Mouse (Mus musculus): ENCODE measurements around the gene Gjd3.
"Not testable (repeated sequence)": the region's sequence is repeated elsewhere in the genome, so short reads cannot be mapped to it uniquely, and the experiment has no call there.

Gene Gjd3

DNA sequence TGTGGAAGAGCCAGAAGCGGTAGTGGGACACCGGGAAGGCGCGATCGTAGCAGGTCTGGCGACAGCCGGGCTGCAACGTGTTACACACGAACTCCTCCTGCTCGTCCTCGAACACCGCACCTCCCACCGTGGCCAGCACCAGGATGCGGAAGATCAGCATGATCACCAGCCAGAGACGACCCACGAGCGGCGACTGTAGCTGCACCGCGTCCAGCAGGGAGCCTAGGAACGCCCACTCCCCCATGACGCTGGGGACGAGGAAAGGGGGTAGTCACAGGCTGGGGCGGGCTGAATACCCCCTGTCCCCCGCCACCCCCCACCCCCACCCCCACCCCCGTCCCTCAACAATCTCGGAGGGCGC is at the start of gene Gjd3:
Gene Gjd3, minus strand, starts transcription at position 244 of the 361 bp plus-strand sequence.
- peak; percentile 48 for DNase-seq (ENCODE audit: low read depth, low spot score)

DNA sequence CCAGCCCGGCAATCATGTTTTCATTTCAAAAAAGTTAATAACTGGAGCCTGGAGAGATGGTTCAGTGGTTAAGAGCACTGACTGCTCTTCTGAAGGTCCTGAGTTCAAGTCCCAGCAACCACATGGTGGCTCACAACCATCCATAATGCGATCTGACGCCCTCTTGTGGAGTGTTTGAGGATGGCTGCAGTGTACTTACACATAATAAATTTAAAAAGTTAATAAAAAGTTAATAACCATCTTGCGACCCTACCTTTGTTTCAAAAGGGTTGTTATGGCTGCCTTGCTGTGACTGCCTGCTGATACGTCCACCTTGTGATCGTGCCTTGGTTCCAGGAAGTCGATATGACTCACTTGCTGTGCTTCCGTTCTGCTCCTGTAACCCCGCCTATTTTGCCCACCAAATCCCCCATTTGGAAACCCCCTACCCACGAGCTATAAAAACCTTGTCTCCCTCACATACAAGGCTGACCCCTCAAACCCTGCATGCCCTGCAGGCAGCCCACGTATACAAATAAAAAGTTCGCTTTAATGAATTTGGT is 44.2 kb upstream of the Gjd3 start:
- no peak for DNase-seq (ENCODE audit: low read depth, low spot score)

DNA sequence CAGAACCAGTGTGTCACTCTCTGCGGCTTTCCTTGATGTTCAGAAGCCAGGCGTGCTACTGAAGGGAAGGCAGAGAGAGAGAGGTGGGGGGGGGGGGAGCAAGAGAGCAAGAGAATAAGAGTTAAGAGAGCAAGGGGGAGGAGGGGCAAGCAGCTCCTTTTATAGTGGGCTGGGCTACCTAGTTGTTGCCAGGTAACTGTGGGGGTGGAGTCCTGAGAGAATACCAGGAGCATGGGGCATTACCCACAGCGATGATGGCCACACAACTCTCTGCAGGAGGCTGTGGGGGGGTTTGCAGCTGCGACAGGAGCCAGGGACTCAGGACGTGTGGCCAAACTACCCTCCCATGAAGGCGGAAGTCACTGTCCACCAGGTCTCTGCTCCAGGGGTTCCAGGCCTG is 43.1 kb upstream of the Gjd3 start:
- DNase-seq (ENCODE audit: low read depth, low spot score) = peak; percentile 80

DNA sequence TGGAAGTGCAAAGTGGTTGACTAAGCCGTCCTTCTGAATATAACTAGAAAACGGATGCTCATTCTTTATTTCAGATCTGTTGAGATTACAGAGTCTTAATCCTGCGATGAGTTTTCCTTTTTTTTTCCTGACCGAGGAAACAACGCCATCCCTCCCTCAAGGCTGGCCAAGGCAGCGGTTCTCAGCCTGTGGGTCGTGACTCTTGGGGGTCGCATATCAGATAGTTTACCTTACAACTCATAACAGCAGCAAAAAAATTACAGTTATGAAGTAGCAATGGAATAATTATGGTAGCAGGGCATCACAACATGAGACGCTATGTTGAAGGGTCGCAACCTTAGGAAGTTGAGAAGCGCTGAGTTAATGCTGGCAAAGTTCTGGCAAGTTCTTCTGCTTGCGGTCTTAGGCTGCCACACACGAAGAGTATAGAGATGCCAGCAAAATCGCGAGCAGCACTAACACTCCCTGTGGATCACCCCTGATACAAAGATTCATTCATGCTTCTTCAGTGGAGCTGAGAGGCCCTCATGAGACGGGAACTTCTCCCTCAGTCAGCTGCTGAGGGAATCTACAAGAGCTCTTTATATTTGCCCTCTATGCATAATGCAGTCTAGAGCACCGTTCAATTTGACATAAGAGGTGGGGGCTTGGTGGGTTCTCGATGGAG is 41.8 kb upstream of the Gjd3 start:
- no peak for DNase-seq (ENCODE audit: low read depth, low spot score)

DNA sequence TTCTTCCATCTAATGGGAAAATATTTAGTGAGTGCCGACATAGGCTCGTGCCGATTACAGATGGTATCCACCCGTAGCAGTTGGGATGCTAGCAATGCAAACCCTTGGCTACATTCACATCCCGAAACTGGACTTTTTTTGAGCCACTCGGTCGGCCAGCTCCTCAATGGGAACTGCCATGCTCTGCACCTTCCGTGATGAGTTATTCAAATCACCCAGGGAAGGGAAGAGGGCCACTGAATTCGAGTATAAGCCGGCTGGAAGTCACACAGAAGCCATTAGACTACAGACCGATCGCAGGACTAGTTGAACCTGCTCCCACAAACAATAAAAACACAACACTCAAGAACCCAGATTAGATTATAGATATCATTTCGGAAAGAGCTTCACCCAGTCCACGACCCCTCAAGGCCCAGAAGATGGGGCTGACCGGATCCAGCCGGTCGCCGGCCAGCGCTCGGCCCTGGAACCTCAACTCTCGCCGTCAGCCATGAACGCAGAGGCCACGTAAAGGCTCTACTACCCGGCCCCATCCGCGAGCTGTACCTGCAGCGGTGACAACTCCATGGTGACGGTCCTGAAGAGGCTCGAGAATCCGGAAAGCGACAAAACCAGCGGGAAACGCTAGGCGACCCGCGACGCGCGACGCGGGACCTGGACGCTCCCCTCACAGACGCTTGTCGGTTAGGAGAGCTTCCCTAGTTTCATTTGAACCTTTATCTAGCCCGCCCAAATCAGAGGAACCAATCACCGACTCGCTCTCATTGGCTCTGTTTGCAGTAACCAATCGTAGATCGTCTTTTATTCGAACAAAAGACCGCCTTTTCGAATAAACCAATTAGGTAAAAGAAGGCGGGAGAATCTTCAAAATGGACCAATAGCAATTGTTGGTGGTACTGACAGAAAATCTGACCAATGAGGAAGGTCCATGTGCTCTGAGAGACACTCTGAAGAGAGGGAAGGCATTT is 41.0 kb upstream of the Gjd3 start, which contains the start of gene Top2a:
Gene Top2a, minus strand, starts transcription at position 690 of the 968 bp plus-strand sequence.
- peak; percentile 98 for DNase-seq (ENCODE audit: low read depth, low spot score)

DNA sequence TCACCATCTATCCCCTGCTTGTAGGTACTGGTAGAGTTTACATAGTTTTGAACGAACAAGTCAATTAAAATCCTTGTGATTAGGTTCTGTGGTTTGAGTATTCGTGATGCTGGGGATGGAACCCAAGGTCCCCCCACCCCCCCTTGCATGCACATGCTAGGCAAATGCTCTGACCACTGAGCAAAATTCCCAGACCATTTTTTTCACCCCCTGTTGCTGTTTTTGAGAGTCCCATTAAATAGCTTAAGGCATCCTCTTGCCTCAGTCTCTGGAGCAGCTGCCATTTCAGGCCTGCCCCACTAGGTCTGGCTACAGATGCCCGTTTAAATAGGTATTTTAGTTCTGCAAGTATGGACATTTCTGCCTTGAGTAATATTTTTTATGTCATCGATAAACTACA is 40.3 kb upstream of the Gjd3 start:
- no peak for DNase-seq (ENCODE audit: low read depth, low spot score)

DNA sequence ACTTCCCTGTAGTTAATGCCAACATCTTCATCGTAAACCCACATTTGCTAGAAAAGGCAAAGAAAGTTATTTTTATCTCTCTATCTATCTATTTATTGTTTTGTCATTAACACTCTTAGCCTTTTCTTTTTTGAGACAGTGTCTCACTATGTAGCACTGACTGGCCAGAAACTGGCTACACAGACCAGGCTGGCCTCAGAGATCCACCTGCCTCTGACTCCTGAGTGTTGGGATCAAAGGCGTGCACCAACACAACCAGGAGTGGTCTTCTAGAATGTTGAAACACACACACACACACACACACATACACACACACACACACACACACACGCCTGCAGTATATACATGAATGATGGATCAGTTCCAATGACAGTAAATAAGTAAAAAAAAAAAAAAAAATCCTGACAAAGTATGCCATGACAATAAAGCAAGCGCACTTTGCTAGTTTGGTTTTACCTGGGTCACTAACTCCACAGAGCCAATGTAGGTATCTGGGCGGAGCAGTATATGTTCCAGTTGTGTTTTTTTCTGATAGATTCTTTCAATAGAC is 39.6 kb upstream of the Gjd3 start:
- DNase-seq (ENCODE audit: low read depth, low spot score) = no peak

DNA sequence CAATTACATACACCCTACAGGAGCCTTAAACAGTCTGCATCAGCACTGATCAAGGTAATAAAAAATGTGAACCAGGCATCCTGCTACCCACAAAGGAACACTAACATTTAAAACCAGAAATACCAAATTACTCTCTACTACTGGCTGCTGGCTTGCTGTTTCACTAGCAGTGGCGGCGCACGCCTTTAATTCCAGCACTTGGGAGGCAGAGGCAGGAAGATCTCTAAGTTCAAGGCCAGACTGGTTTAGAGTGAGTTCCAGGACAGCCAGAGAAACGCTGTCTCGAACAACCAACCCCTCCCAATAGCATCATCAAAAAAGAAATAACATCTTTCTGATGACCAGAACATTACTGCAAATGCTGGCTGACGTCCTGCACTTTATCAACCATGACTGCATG is 37.0 kb upstream of the Gjd3 start:
- DNase-seq (ENCODE audit: low read depth, low spot score) = no peak

DNA sequence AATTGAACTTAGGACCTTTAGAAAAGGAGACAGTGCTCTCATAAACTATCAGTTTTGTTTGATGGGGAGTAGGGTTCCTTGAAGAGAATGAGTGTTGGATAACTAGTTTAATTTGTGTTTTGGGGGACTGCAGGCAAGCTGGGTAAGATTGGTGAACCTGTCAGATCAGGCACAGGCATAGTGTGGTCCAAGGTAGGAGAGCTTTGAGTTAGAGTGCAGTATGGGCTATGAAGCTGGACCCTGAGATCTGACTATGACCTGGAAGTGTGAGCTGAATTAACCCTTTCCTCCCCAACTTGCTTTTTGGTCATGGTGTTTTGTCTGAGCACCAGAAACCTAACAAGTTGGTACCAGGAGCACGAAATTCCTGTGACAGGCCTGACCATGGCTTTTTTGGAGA is 31.0 kb upstream of the Gjd3 start:
- no peak for DNase-seq (ENCODE audit: low read depth, low spot score)

DNA sequence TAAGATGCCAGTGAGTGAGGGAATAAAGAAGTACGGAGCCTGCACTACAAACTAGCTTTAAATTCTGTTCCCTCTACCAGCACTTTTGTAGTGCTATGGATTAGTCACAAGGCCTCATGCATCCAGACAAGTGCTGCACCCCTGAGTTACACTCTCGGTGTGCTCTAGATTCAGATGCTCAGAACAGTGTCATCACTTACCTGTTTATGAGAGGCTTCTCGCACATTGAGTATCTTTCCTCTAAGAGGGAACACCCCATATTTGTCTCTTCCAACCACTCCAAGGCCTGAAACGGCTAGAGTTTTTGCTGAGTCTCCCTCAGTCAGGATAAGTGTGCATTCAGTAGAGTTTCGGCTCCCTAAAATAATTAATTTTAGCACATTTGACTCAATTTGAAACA is 27.9 kb upstream of the Gjd3 start:
- no peak for DNase-seq (ENCODE audit: low read depth, low spot score)

DNA sequence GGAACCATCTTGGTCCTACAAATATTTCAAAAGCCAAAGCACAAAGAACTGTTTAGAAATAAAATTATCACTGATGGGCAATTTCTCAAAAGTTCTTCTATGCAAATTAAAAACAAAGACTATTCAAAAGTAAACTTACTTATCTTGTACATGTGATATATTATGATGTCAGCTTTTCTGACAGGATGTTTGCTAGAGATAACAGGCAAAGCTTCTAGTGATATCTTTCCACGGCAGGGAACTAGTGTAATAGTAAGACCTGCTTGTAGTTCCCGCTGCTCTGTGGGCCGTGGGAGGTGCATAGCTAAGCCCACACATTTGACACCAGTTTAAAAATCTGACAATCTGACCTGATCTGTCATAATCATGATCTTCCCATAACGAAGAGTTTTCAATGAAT is 27.3 kb upstream of the Gjd3 start:
- no peak for DNase-seq (ENCODE audit: low read depth, low spot score)

DNA sequence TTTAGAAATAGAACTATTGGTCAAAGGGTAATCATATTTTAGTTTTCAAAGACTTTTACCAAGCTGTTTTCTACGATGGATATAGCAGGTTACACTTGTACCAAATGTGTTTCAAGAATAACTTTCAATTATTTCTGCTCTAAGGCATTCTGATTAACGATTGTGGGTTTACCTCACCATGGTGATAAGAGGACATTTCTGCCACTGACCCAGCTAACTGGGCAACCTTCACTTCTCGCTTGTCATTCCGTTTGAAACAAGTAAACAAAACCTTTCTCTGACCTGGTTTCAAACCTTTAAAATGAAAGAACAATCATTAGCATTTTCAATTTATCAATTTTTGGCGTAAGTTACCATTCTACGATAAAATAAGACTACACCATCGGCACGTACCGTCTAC is 24.0 kb upstream of the Gjd3 start:
- DNase-seq (ENCODE audit: low read depth, low spot score) = no peak

DNA sequence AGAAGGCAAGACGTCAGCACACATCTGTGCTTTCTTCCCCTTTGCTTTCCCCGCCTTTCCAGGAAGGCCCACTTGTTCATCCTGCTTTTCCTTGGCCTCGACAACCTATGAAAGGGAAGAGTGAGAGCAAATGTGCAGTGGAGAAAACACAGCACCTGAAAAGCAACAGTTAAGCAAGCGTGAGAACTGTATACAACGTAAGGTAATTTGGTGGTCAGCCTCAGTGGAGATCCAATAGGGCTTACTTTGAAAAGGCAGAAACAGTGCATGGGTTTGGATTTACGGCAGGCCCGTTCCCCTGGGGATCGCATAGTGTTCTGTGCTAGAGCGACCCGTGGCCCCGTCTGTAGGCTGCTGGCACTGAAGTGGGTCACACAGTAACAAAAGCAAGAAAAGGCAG is 16.4 kb upstream of the Gjd3 start:
- DNase-seq (ENCODE audit: low read depth, low spot score) = no peak

DNA sequence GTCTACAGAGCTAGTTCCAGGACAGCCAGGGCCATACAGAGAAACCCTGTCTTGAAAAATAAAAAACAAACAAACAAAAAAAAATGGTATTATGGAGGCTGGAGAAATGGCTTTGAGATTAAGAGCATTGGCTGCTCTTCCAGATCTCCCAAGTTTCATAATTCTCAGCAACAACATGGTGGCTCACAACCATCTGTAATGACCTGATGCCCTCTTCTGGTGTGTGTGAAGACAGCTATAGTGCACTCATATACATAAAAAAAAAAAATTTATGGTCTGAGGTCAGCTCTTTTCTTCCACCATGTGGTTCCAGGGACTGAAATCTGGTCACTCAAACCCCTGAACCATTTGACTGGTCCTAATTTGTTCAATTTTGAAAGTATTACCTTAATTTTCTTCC is 16.0 kb upstream of the Gjd3 start:
- DNase-seq (ENCODE audit: low read depth, low spot score) = no peak

DNA sequence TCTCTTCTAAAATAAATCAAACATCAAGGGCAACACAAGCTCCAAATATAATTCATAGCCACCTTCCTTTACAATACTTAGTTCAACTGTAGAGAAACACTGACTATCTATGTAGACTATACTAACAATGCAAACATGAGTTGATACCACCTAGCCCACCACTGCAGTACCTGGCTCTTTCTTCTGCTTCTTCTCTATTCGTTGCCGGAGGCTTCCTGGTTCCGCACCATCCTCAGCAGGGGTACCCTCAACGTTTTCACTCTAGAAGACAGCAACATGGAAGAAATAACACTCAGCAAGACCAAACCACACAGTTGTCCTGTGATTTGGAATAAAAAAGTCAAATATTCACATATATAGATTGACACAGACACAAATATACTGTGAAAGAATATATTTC is 14.8 kb upstream of the Gjd3 start:
- DNase-seq (ENCODE audit: low read depth, low spot score) = no peak

DNA sequence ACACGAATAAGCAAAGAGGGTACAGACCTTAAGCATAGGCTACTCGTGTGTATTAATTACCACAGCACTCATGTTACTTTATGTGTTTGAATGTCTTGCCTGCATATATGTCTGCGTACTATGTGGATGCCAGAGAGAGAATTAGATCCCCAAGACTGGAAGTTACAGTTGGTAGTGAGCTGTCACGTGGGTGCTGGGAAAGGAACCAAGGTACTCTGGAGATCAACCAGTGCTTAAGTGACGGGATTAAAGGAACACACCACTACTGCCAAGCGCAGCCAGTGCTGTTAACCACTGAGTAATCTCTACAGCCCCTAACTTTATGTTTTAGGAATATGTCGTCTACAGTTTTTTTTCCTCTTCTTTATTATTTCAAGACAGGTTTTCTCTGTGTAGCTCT is 13.2 kb upstream of the Gjd3 start:
- no peak for DNase-seq (ENCODE audit: low read depth, low spot score)

DNA sequence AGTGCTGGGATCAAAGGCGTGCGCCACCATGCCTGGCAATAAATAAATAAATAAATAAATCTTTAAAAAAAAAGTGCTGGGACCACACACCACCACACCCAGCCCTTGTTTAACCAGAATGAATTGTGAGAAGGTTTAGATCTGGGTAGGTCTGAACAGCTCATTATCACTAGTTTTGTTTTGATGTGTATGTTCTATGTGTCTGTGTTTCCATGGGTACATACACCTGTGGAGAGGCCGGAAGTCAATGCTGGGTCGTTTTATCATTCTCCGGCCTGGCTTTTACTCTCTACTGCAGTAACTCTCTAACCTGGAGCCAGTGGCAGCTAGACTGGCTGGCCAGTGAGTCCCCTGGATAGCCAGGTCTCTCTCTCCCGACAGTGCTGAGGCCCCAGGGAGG is 8.1 kb upstream of the Gjd3 start:
- DNase-seq (ENCODE audit: low read depth, low spot score) = no peak

DNA sequence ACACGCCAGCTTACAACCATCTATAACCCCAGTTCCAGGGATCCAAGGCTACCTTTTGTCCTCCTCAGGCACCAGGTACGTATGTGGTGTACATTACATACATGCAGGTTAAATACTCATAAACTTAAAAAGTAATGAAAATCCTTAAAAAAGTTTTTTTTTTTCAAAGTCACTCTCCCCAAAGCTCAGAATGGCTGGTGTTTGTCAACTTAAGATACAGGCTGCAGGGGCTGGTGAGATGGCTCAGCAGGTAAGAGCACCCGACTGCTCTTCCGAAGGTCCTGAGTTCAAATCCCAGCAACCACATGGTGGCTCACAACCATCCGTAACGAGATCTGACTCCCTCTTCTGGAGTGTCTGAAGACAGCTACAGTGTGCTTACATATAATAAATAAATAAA is 5.4 kb upstream of the Gjd3 start:
- DNase-seq (ENCODE audit: low read depth, low spot score) = not testable (repeated sequence)

DNA sequence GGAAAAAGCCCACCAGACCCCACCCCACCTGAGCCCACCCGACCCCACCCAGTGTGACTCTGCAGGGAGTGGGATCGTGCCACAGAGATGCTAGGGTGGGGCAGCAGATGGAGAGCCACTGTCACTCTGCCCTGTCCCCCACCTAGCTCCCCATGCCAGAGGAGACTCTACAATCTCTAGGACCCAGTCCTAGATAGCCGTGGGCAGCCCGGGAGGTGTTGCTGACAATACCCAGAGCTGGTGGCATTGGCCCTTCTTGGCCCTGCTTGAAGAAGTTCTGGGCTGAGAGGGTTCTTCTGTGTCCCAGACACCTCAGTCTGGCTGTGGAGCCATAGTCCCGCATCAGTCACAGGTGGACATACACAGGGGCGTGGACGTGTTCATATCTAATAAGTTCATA is 2.7 kb upstream of the Gjd3 start:
- DNase-seq (ENCODE audit: low read depth, low spot score) = no peak

DNA sequence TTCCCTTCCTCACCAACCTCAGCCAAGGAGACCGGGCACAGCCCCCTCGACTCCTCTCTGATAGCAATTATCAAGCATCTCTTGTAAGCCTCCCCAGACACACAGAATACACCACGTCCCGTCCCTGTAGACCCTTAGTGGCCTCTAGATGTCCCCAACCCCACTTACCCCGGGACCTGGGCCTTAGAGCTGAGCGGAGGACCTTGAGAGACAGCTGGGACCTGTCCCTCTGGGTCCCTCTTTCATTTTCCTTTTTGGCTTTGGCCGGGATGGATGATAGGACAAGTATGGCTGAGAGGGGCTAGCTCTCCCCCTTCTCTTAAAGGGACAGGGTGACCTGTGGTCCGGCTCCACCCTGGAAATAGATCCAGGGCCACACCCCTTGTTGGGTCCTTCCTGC is 735 bp upstream of the Gjd3 start:
- DNase-seq (ENCODE audit: low read depth, low spot score) = no peak

DNA sequence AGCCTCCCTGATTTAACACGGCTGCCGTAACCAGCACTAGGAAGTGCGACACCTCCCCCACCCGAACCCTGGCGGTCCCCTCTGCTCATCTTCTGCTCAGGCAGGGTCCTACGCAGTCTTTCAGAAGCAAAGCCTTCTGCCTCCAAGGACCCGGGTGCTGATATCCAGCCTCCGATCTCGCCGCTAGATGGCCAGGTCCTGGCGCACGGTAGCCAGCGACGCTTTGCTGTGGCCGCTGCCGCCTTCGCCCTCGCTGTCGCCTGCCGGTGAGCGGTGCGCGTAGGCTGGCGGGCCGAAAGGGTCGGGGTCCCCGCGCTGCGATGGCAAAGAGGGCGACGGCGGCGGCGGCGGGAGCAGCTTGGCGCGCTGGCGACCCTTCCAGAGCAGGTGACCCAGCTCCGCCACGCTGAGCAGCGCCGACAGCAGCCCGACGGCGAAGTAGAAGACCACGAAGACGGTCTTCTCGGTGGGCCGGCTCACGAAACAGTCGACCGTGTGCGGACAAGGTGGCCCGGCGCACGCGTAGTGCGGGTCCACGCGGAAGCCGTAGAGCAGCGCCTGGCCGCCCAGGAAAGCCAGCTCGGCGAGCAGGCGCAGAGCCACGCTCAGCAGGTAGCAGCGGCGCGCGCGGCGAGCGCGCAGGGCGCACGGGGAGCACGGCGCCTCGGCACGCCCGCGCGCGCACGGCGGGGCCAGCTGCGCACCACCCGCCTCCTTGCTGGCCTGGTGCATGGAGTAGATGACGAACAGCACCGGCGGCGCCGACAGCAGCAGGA is 631 bp downstream of the Gjd3 start:
- DNase-seq (ENCODE audit: low read depth, low spot score) = peak; percentile 80

All from ES-CJ7 (cell line).